Mouse (Mus musculus): ENCODE measurements around the gene Focad. TPM values are rescaled to one million over a fixed set of nuclear protein-coding genes. Genes with fewer than 3 reads are reported as not detected.

Focad gene
- polyA plus RNA-seq, 1 experiment from 2014 or later: 6.5 TPM

GRCm38 (mm10) chr4:88419378-88419777 is 324.9 kb downstream of the Focad start:
- Histone ChIP-seq H3K27me3 (ENCODE audit: control insufficient read depth, insufficient read depth, low read length) (no peaks in the 10 kb centered on the region), H3K36me3 (ENCODE audit: control insufficient read depth, insufficient read depth, low read length) (0 out of 2 replicates have a peak, but pooled peaks cover 2% of the 10 kb centered on the region), H3K9me3 (ENCODE audit: control insufficient read depth, low read length) (no peaks in the 10 kb centered on the region), H3K4me1 (replicated peaks; ENCODE audit: control insufficient read depth, insufficient read depth) (no peaks in the 10 kb centered on the region), H3K9ac (ENCODE audit: low read length) (no peak overlapping the region), H3K4me2 (replicated peaks; ENCODE audit: low read depth) (no peak overlapping the region), H3K27ac (replicated peaks) (no peak overlapping the region), H3K4me3 (ENCODE audit: low read depth, low read length) (no peak overlapping the region)
- TF ChIP-seq EP300 (optimal IDR thresholded peaks at IDR 0.05) (no peak), CTCF (IDR thresholded peaks at IDR 0.05; ENCODE audit: low read depth) (no peak)
- ATAC-seq (ENCODE audit: low FRiP score, low TSS enrichment): no peak
- WGBS: 93% methylated on average over 5 of the region's 5 CpGs
- no peak for DNase-seq (ENCODE audit: low spot score)

- no peak for ATAC-seq (ENCODE audit: low FRiP score, low TSS enrichment)
- no peaks in the 10 kb centered on the region for H3K9me3 ChIP-seq (ENCODE audit: control insufficient read depth, low read length)
- no peak overlapping the region for H3K4me2 ChIP-seq (replicated peaks; ENCODE audit: low read depth)
- H3K4me3 ChIP-seq (ENCODE audit: low read depth, low read length): no peak overlapping the region
- H3K27ac ChIP-seq (replicated peaks): no peak overlapping the region
- no peak for DNase-seq (ENCODE audit: low spot score)
- 0 out of 2 replicates have a peak, but pooled peaks cover 2% of the 10 kb centered on the region for H3K36me3 ChIP-seq (ENCODE audit: control insufficient read depth, insufficient read depth, low read length)
- no peak for TF ChIP-seq CTCF (IDR thresholded peaks at IDR 0.05; ENCODE audit: low read depth)
- TF ChIP-seq EP300 (optimal IDR thresholded peaks at IDR 0.05): no peak
- H3K27me3 ChIP-seq (ENCODE audit: control insufficient read depth, insufficient read depth, low read length): no peaks in the 10 kb centered on the region
- no peaks in the 10 kb centered on the region for H3K4me1 ChIP-seq (replicated peaks; ENCODE audit: control insufficient read depth, insufficient read depth)
- H3K9ac ChIP-seq (ENCODE audit: low read length): no peak overlapping the region
Observed at GRCm38 (mm10) chr4:88424563-88424962, 330.1 kb downstream of the Focad start.

GRCm38 (mm10) chr4:88427630-88428239 is 333.3 kb downstream of the Focad start:
- ATAC-seq (ENCODE audit: low FRiP score, low TSS enrichment) (no peak), DNase-seq (ENCODE audit: low spot score) (no peak)
- H3K27me3 ChIP-seq (ENCODE audit: control insufficient read depth, insufficient read depth, low read length): no peaks in the 10 kb centered on the region
- no peak overlapping the region for H3K9ac ChIP-seq (ENCODE audit: low read length)
- TF ChIP-seq CTCF (IDR thresholded peaks at IDR 0.05; ENCODE audit: low read depth) (no peak), EP300 (optimal IDR thresholded peaks at IDR 0.05) (no peak)
- 84% methylated on average over 2 of the region's 2 CpGs for whole genome bisulfite sequencing
- H3K4me1 ChIP-seq (replicated peaks; ENCODE audit: control insufficient read depth, insufficient read depth): no peaks in the 10 kb centered on the region
- no peak overlapping the region for H3K27ac ChIP-seq (replicated peaks)
- no peak overlapping the region for H3K4me3 ChIP-seq (ENCODE audit: low read depth, low read length)
- no peak overlapping the region for H3K4me2 ChIP-seq (replicated peaks; ENCODE audit: low read depth)
- no peaks in the 10 kb centered on the region for H3K9me3 ChIP-seq (ENCODE audit: control insufficient read depth, low read length)
- H3K36me3 ChIP-seq (ENCODE audit: control insufficient read depth, insufficient read depth, low read length): no peaks in the 10 kb centered on the region

- no peak overlapping the region for H3K4me3 ChIP-seq (ENCODE audit: low read depth, low read length)
- no peak overlapping the region for H3K9ac ChIP-seq (ENCODE audit: low read length)
- H3K9me3 ChIP-seq (ENCODE audit: control insufficient read depth, low read length): no peaks in the 10 kb centered on the region
- no peaks in the 10 kb centered on the region for H3K27me3 ChIP-seq (ENCODE audit: control insufficient read depth, insufficient read depth, low read length)
- DNase-seq (ENCODE audit: low spot score) (no peak), ATAC-seq (ENCODE audit: low FRiP score, low TSS enrichment) (no peak)
- no peaks in the 10 kb centered on the region for H3K36me3 ChIP-seq (ENCODE audit: control insufficient read depth, insufficient read depth, low read length)
- H3K4me2 ChIP-seq (replicated peaks; ENCODE audit: low read depth): no peak overlapping the region
- no peaks in the 10 kb centered on the region for H3K4me1 ChIP-seq (replicated peaks; ENCODE audit: control insufficient read depth, insufficient read depth)
- TF ChIP-seq EP300 (optimal IDR thresholded peaks at IDR 0.05) (no peak), CTCF (IDR thresholded peaks at IDR 0.05; ENCODE audit: low read depth) (no peak)
- H3K27ac ChIP-seq (replicated peaks): no peak overlapping the region
- 76% methylated on average over 8 of the region's 8 CpGs for WGBS
Observed at GRCm38 (mm10) chr4:88432412-88433024, 338.1 kb downstream of the Focad start.

GRCm38 (mm10) chr4:88436593-88437165 is 342.2 kb downstream of the Focad start:
- TF ChIP-seq CTCF (IDR thresholded peaks at IDR 0.05; ENCODE audit: low read depth): no peak
- Histone ChIP-seq H3K4me2 (replicated peaks; ENCODE audit: low read depth) (no peak overlapping the region), H3K27ac (replicated peaks) (no peak overlapping the region), H3K36me3 (ENCODE audit: control insufficient read depth, insufficient read depth, low read length) (no peaks in the 10 kb centered on the region), H3K9me3 (ENCODE audit: control insufficient read depth, low read length) (no peaks in the 10 kb centered on the region), H3K4me3 (ENCODE audit: low read depth, low read length) (no peak overlapping the region), H3K4me1 (replicated peaks; ENCODE audit: control insufficient read depth, insufficient read depth) (peaks cover 8% of the 10 kb centered on the region; the same call in 1 of the 2 replicates), H3K27me3 (ENCODE audit: control insufficient read depth, insufficient read depth, low read length) (no peaks in the 10 kb centered on the region), H3K9ac (ENCODE audit: low read length) (no peak overlapping the region)
- DNase-seq (ENCODE audit: low spot score) (no peak), ATAC-seq (ENCODE audit: low FRiP score, low TSS enrichment) (no peak)
- WGBS: 49% methylated on average over 6 of the region's 6 CpGs

GRCm38 (mm10) chr4:88437166-88437565 is 342.7 kb downstream of the Focad start:
- ATAC-seq (ENCODE audit: low FRiP score, low TSS enrichment) (no peak), DNase-seq (ENCODE audit: low spot score) (no peak)
- no peak for TF ChIP-seq CTCF (IDR thresholded peaks at IDR 0.05; ENCODE audit: low read depth)
- TF ChIP-seq EP300 (optimal IDR thresholded peaks at IDR 0.05): no peak
- no peaks in the 10 kb centered on the region for H3K27me3 ChIP-seq (ENCODE audit: control insufficient read depth, insufficient read depth, low read length)
- 54% methylated on average over 3 of the region's 3 CpGs for WGBS
- no peak overlapping the region for H3K4me2 ChIP-seq (replicated peaks; ENCODE audit: low read depth)
- H3K9me3 ChIP-seq (ENCODE audit: control insufficient read depth, low read length): no peaks in the 10 kb centered on the region
- no peak overlapping the region for H3K27ac ChIP-seq (replicated peaks)
- peaks cover 8% of the 10 kb centered on the region; the same call in 1 of the 2 replicates for H3K4me1 ChIP-seq (replicated peaks; ENCODE audit: control insufficient read depth, insufficient read depth)
- no peaks in the 10 kb centered on the region for H3K36me3 ChIP-seq (ENCODE audit: control insufficient read depth, insufficient read depth, low read length)
- no peak overlapping the region for H3K4me3 ChIP-seq (ENCODE audit: low read depth, low read length)
- H3K9ac ChIP-seq (ENCODE audit: low read length): no peak overlapping the region
